Mouse (Mus musculus) limb, embryonic 13.5 days (tissue): ENCODE measurements at regions not wholly inside any gene's neighbourhood (a gene's known extent, or its start where the extent isn't known, plus 50 kb on each side); places are given as distances from the start of the nearest gene placed in this dataset.
"Not testable (repeated sequence)": the region's sequence is repeated elsewhere in the genome, so short reads cannot be mapped to it uniquely, and the experiment has no call there.

ENCODE experiments used
- ATAC-seq: fragments of 200-750 bp; cut with Nextera tagmentation; 2 replicates; pipeline ENCODE4 v1.8.0; 2017; ENCODE audit warnings: low read depth, moderate number of reproducible peaks, moderate TSS enrichment; ENCODE audit not compliant: low FRiP score
- H3K27ac ChIP-seq: fragments of 300-500 bp; sonication (generic); 2 replicates; pipeline ENCODE4 v1.5.1; 2015; ENCODE audit warnings: inconsistent platforms, mild to moderate bottlenecking, moderate library complexity
- H3K27me3 ChIP-seq: fragments of 300-500 bp; sonication (generic); 2 replicates; pipeline ENCODE4 v1.6.1; 2015; ENCODE audit warnings: mild to moderate bottlenecking, inconsistent platforms
- H3K36me3 ChIP-seq: fragments of 300-500 bp; sonication (generic); 2 replicates; pipeline ENCODE4 v1.6.1; 2015; ENCODE audit warnings: inconsistent platforms, mild to moderate bottlenecking, moderate library complexity
- H3K4me1 ChIP-seq: fragments of 300-500 bp; sonication (generic); 2 replicates; pipeline ENCODE4 v1.6.1; 2015; ENCODE audit warnings: inconsistent platforms
- H3K4me2 ChIP-seq: fragments of 300-500 bp; sonication (generic); replicated peaks from 2 replicates; pipeline ENCODE4 v1.6.1; 2015; ENCODE audit warnings: inconsistent platforms, mild to moderate bottlenecking, moderate library complexity
- H3K4me3 ChIP-seq: fragments of 300-500 bp; sonication (generic); 2 replicates; pipeline ENCODE4 v1.5.1; 2015; ENCODE audit warnings: moderate library complexity, mild to moderate bottlenecking, inconsistent platforms
- H3K9ac ChIP-seq: fragments of 300-500 bp; sonication (generic); 2 replicates; pipeline ENCODE4 v1.6.1; 2015; ENCODE audit warnings: mild to moderate bottlenecking, inconsistent platforms
- H3K9me3 ChIP-seq: fragments of 300-500 bp; sonication (generic); 2 replicates; pipeline ENCODE4 v1.6.1; 2016; ENCODE audit warnings: inconsistent platforms
- WGBS: fragments of 180-500 bp; shearing (Covaris S2); methylation state at CpG from one replicate; pipeline ENCODE4 v1.1.7; 2015; 5-methylcytosine and 5-hydroxymethylcytosine counted together

GRCm38 (mm10) chr13:5690124-5690523, 171.2 kb upstream of the Klf6 start:
- Histone ChIP-seq H3K27me3 (no peaks in the 10 kb centered on the region), H3K4me1 (no peaks in the 10 kb centered on the region), H3K27ac (no peak overlapping the region), H3K4me3 (no peak overlapping the region), H3K9me3 (peaks cover 12% of the 10 kb centered on the region), H3K36me3 (no peaks in the 10 kb centered on the region), H3K4me2 (no peak overlapping the region), H3K9ac (no peak overlapping the region)
- WGBS: 82% methylated on average over 3 of the region's 4 CpGs
- ATAC-seq: no peak

- H3K4me2 ChIP-seq, H3K36me3 ChIP-seq, H3K4me3 ChIP-seq, H3K9ac ChIP-seq, H3K27me3 ChIP-seq, H3K4me1 ChIP-seq, H3K27ac ChIP-seq, ATAC-seq: not testable (repeated sequence)
- peaks cover 12% of the 10 kb centered on the region for H3K9me3 ChIP-seq
- 88% methylated on average over 2 of the region's 2 CpGs for WGBS
Measured at GRCm38 (mm10) chr13:5690680-5691079, 170.6 kb upstream of the Klf6 start.

DNA sequence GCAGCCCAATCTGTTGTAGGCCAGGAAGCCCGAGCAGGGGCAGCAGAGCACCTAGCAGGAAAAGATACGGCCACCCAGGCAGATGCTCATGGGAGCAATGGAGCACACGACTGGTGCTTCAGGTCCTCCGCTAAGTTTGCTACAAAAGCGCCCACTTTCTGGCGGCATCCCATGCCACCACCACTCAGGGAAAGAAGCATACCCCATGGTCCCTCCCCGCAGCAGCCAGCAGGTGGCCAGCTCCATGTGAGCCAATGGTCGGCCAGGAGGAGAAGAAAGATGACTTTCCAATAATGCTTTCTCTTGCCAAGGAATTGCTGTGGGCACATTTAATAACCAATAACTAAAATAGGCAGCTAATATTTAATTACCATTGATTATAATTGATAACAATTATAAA, 166.7 kb upstream of the Klf6 start:
- peaks cover 12% of the 10 kb centered on the region for H3K9me3 ChIP-seq
- no peak for ATAC-seq
- 96% methylated on average over 8 of the region's 8 CpGs for WGBS

DNA sequence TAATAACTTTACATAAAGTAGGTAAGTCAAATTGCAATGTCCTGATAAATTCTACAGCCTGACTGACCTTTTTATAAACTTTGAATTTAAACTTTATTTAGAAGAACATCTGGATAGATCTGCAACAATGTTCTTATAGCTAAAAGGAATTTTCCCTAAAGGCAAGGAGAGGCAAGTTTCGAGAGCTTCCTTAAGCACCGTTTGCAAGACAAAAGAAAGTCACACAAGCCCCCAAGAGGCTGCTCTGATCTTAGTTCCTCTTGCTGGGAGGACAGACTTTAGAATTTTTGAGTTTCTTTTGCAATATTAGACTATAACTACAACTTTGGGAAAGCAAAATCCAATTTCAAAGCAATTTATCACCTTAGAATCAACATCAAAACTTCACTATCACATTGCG, 165.7 kb upstream of the Klf6 start:
- H3K4me2 ChIP-seq, H3K27me3 ChIP-seq, H3K9me3 ChIP-seq, H3K27ac ChIP-seq, H3K4me1 ChIP-seq, H3K9ac ChIP-seq, H3K36me3 ChIP-seq, ATAC-seq, H3K4me3 ChIP-seq: not testable (repeated sequence)
- 67% methylated on average over 3 of the region's 3 CpGs for WGBS

More for the DNA sequence above, 166.7 kb upstream of the Klf6 start:
- no peaks in the 10 kb centered on the region for H3K27me3 ChIP-seq
- no peak overlapping the region for H3K4me3 ChIP-seq
- no peak overlapping the region for H3K4me2 ChIP-seq
- no peaks in the 10 kb centered on the region for H3K36me3 ChIP-seq
- H3K4me1 ChIP-seq: no peaks in the 10 kb centered on the region
- H3K9ac ChIP-seq: no peak overlapping the region
- H3K27ac ChIP-seq: no peak overlapping the region

DNA sequence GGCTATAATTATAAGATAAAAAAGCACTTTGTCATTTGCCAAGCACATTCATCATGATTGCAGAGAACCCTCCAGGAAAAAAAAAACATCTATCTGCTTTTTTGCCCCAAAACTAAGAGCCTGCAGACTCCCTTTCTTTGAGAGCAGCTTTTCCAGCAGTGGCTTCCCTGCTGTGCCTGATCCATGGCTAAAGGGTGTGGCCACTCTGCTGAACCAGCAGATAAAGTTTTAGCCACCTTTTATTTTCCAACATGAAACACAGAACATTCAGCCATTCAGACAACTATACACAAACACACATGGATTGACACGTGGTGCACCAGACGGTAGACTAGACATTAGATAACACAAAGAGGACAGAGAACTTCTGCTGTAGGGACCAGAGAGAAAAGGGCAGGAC, 164.9 kb upstream of the Klf6 start:
- Histone ChIP-seq H3K4me1 (no peaks in the 10 kb centered on the region), H3K4me3 (no peak overlapping the region), H3K27ac (no peak overlapping the region), H3K36me3 (no peaks in the 10 kb centered on the region), H3K9ac (no peak overlapping the region), H3K27me3 (no peaks in the 10 kb centered on the region), H3K4me2 (no peak overlapping the region), H3K9me3 (peaks cover 4% of the 10 kb centered on the region)
- ATAC-seq: no peak
- 36% methylated on average over 2 of the region's 2 CpGs for WGBS

- H3K9ac ChIP-seq, H3K27me3 ChIP-seq, H3K4me3 ChIP-seq, H3K27ac ChIP-seq, H3K4me1 ChIP-seq, ATAC-seq, H3K4me2 ChIP-seq, H3K36me3 ChIP-seq, H3K9me3 ChIP-seq: not testable (repeated sequence)
- WGBS: 76% methylated on average over 1 of the region's 1 CpGs
Measured at GRCm38 (mm10) chr13:5697329-5697728, 164.0 kb upstream of the Klf6 start.

DNA sequence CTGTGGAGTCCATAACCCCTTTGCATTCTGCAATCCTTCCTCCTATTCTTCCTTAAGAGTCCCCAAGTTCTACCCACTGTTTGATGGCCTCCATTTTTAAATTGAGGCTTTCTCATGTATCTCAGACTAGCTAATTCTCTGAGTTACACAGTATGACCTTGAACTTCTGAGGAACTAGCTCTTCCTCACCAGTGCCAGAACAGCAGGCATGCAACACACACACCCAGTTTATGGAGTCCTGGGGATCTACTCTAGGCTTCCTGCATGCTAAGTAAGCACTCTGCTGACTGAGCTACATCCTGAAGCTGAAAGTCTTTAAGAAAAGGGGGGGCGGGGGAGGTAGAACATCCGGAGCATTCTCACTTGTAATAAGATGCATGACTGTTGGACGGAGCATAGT, 159.2 kb upstream of the Klf6 start:
- WGBS: 89% methylated on average over 3 of the region's 3 CpGs
- no peak overlapping the region for H3K9ac ChIP-seq
- no peaks in the 10 kb centered on the region for H3K4me1 ChIP-seq
- no peaks in the 10 kb centered on the region for H3K36me3 ChIP-seq
- no peak overlapping the region for H3K27ac ChIP-seq
- H3K27me3 ChIP-seq: no peaks in the 10 kb centered on the region
- H3K4me3 ChIP-seq: no peak overlapping the region
- H3K9me3 ChIP-seq: no peaks in the 10 kb centered on the region
- no peak overlapping the region for H3K4me2 ChIP-seq
- no peak for ATAC-seq

DNA sequence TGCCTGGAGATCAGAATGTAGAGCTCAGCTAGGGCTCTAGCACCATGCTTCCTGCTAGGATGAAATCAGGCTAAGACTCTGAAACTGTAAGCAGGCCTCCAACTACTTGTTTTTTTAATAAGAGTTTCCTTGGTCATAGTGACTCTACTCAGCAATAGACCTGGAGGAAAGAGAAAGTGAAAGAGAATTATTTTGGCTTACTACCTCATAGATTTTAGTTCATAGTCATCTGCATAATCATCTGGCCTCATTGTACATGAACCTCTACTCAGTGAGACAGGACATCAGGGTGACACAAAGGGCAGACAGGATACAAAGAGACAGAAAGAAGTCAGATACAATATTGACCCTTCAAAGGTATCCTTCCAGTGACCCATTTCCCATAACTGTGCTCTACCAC, 156.3 kb upstream of the Klf6 start:
- Histone ChIP-seq H3K9ac (no peak overlapping the region), H3K4me1 (no peaks in the 10 kb centered on the region), H3K4me3 (no peak overlapping the region), H3K9me3 (no peaks in the 10 kb centered on the region), H3K27ac (no peak overlapping the region), H3K4me2 (no peak overlapping the region), H3K36me3 (no peaks in the 10 kb centered on the region), H3K27me3 (no peaks in the 10 kb centered on the region)
- ATAC-seq: no peak

GRCm38 (mm10) chr13:5711646-5712045, 149.6 kb upstream of the Klf6 start:
- ATAC-seq: no peak
- 77% methylated on average over 1 of the region's 1 CpGs for WGBS
- Histone ChIP-seq H3K9ac (no peak overlapping the region), H3K27ac (no peak overlapping the region), H3K27me3 (no peaks in the 10 kb centered on the region), H3K9me3 (no peaks in the 10 kb centered on the region), H3K4me3 (no peak overlapping the region), H3K4me2 (no peak overlapping the region), H3K4me1 (peaks cover 5% of the 10 kb centered on the region; the same call in 1 of the 2 replicates), H3K36me3 (no peaks in the 10 kb centered on the region)

DNA sequence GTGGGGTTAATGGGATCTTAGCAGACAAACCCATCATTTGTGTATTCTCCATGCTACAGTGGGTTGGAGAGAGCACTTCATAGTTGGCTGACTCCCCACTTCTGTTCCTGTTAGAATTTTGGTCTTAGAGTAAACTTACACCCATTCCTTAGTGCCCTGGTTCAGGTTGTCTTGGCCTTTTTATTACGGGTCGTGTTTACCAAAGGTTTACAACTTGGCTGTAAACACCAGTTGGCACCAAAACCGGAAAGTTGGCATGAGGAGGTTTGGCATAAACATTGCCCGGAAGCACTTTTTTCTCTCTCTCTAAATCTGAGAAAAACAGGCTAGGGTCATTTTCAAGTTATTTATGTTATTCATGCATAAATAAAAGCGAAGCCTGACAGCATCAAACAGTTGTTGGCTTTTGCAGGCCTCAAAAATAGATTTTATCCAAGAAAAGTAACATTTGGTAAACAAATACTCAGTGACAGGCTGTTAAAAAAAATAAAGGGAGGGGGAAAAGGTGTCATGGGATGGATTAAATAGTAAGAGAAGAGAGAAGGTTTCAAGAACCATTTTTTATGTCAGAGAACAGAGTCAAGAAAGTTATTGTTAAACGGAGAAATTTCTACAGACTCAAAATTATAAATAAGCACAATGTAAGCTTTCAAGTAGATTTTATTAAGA, 148.0 kb upstream of the Klf6 start:
- no peaks in the 10 kb centered on the region for H3K9me3 ChIP-seq
- no peak overlapping the region for H3K4me2 ChIP-seq
- no peaks in the 10 kb centered on the region for H3K27me3 ChIP-seq
- H3K4me3 ChIP-seq: no peak overlapping the region
- ATAC-seq: no peak
- no peaks in the 10 kb centered on the region for H3K36me3 ChIP-seq
- 42% methylated on average over 6 of the region's 6 CpGs for WGBS
- H3K9ac ChIP-seq: no peak overlapping the region
- H3K4me1 ChIP-seq: peaks cover 5% of the 10 kb centered on the region; the same call in 1 of the 2 replicates
- no peak overlapping the region for H3K27ac ChIP-seq

DNA sequence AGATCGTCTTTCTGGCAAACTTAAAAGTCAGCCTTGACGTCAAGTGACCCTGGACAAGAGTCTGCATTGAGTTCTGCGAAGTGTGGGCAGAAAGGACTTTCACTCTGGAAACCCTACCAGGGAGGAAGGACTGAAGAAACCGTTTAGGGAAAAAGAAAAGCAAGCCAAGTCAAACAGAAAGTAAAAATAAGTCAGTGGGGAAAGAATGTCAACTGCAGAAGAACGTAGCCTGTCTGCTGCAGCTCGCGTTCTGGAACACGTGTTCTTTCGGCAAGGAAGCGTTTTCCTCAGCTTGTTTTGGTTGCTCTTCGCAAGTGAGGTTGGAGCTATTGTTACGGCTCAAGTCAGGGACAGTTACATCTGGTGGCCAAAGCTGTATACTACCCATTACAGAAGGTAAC, 147.1 kb upstream of the Klf6 start:
- 60% methylated on average over 12 of the region's 12 CpGs for WGBS
- Histone ChIP-seq H3K27ac (0 out of 2 replicates have a peak overlapping the region, but pooled peaks have one; percentile 34), H3K27me3 (no peaks in the 10 kb centered on the region), H3K4me1 (peaks cover 5% of the 10 kb centered on the region; the same call in 1 of the 2 replicates), H3K36me3 (no peaks in the 10 kb centered on the region), H3K4me3 (peak overlapping the region; percentile 10; the same call in 1 of the 2 replicates), H3K9me3 (no peaks in the 10 kb centered on the region), H3K4me2 (peak overlapping the region; percentile 38), H3K9ac (no peak overlapping the region)
- ATAC-seq: peak; percentile 36; the same call in 1 of the 2 replicates

GRCm38 (mm10) chr13:5714793-5715192, 146.5 kb upstream of the Klf6 start:
- H3K4me1 ChIP-seq: peaks cover 5% of the 10 kb centered on the region; the same call in 1 of the 2 replicates
- no peak for ATAC-seq
- H3K27ac ChIP-seq: 0 out of 2 replicates have a peak overlapping the region, but pooled peaks have one; percentile 34

DNA sequence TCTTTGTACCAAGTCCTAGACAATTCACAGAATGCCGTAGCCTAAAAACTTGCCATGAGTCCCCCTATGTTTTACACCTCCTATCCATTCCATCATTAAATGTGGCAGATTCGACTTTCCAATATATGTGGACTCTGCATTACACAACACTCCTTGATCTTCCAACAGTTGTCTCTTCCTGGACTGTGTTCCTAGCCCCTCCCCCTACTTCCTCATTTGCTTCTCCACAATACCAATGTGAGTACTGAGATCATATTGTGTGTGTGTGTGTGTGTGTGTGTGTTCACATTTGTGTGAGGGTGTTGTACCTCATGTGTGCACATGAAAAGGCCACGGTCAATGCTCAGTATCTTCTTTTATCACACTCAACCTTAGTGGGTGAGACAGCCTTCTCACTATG, 144.5 kb upstream of the Klf6 start:
- H3K9ac ChIP-seq: no peak overlapping the region
- no peak for ATAC-seq
- H3K9me3 ChIP-seq: no peaks in the 10 kb centered on the region
- no peak overlapping the region for H3K27ac ChIP-seq
- no peaks in the 10 kb centered on the region for H3K27me3 ChIP-seq
- H3K36me3 ChIP-seq: no peaks in the 10 kb centered on the region
- H3K4me3 ChIP-seq: no peak overlapping the region
- H3K4me2 ChIP-seq: no peak overlapping the region
- peaks cover 5% of the 10 kb centered on the region; the same call in 1 of the 2 replicates for H3K4me1 ChIP-seq
- WGBS: 80% methylated on average over 3 of the region's 3 CpGs

More at GRCm38 (mm10) chr13:5714793-5715192, 146.5 kb upstream of the Klf6 start:
- Histone ChIP-seq H3K4me3 (no peak overlapping the region), H3K27me3 (no peaks in the 10 kb centered on the region), H3K9ac (no peak overlapping the region), H3K4me2 (no peak overlapping the region), H3K36me3 (no peaks in the 10 kb centered on the region), H3K9me3 (no peaks in the 10 kb centered on the region)
